Mouse (Mus musculus) small intestine, adult 2 months (tissue): ENCODE measurements at regions not wholly inside any gene's neighbourhood (a gene's known extent, or its start where the extent isn't known, plus 50 kb on each side); places are given as distances from the start of the nearest gene placed in this dataset.

Source experiments
- H3K27ac ChIP-seq: fragments of 200-500 bp; 2 replicates; pipeline ENCODE4 v1.5.1; 2012; ENCODE audit warnings: low read depth, low read length, control low read depth, inconsistent platforms; ENCODE audit not compliant: insufficient read depth
- H3K27me3 ChIP-seq: fragments of 200-500 bp; 2 replicates; pipeline ENCODE4 v1.6.1; 2012; ENCODE audit warnings: mild to moderate bottlenecking, moderate library complexity, low read length, inconsistent platforms; ENCODE audit not compliant: control insufficient read depth, insufficient read depth
- H3K36me3 ChIP-seq: fragments of 200-500 bp; 2 replicates; pipeline ENCODE4 v1.6.1; 2012; ENCODE audit warnings: mild to moderate bottlenecking, low read length, control low read depth, inconsistent platforms; ENCODE audit not compliant: control insufficient read depth, insufficient read depth
- H3K4me1 ChIP-seq: fragments of 200-500 bp; 2 replicates; pipeline ENCODE4 v1.6.1; 2012; ENCODE audit warnings: low read length, inconsistent platforms, mixed read lengths; ENCODE audit not compliant: control insufficient read depth, insufficient read depth, insufficient read length
- H3K4me3 ChIP-seq: fragments of 200-500 bp; 2 replicates; pipeline ENCODE4 v1.5.1; 2012; ENCODE audit warnings: low read depth, mild to moderate bottlenecking, control low read depth, inconsistent platforms, low read length, moderate library complexity
- CTCF ChIP-seq: fragments of 200-500 bp; IDR thresholded peaks from 2 replicates; pipeline ENCODE4 v1.5.1; 2012; ENCODE audit warnings: low read depth, mild to moderate bottlenecking, control low read depth, inconsistent platforms, low read length, moderate library complexity, mixed read lengths; ENCODE audit not compliant: insufficient replicate concordance, insufficient read length; ENCODE audit errors: extremely low read depth
- POLR2A ChIP-seq: fragments of 200-500 bp; IDR thresholded peaks from 2 replicates; pipeline ENCODE4 v1.6.1; 2012; ENCODE audit warnings: low read depth, mild to moderate bottlenecking, control low read depth, inconsistent platforms, low read length, moderate library complexity
- WGBS: fragments of 180-500 bp; shearing (Covaris S2); methylation state at CpG from one replicate; pipeline ENCODE4 v1.1.7; 2018; 5-methylcytosine and 5-hydroxymethylcytosine counted together

GRCm38 (mm10) chr2:172787203-172787944, 152.7 kb downstream of the Bmp7 start:
- H3K27me3 ChIP-seq = peaks cover 10% of the 10 kb centered on the region; the same call in 1 of the 2 replicates
- 11% methylated on average over 30 of the region's 30 CpGs for WGBS
- no peak overlapping the region for H3K27ac ChIP-seq
- TF ChIP-seq CTCF (no peak), POLR2A (no peak)
- no peaks in the 10 kb centered on the region for H3K36me3 ChIP-seq
- no peaks in the 10 kb centered on the region for H3K4me1 ChIP-seq
- H3K4me3 ChIP-seq = peak overlapping the region; percentile 24; the same call in 1 of the 2 replicates

GRCm38 (mm10) chr2:172789260-172789659, 150.9 kb downstream of the Bmp7 start:
- no peak for TF ChIP-seq CTCF
- no peak for TF ChIP-seq POLR2A
- H3K36me3 ChIP-seq = no peaks in the 10 kb centered on the region
- no peak overlapping the region for H3K4me3 ChIP-seq
- no peak overlapping the region for H3K27ac ChIP-seq
- peaks cover 10% of the 10 kb centered on the region; the same call in 1 of the 2 replicates for H3K27me3 ChIP-seq
- no peaks in the 10 kb centered on the region for H3K4me1 ChIP-seq
- 19% methylated on average over 10 of the region's 10 CpGs for WGBS

- peaks cover 6% of the 10 kb centered on the region; the same call in 1 of the 2 replicates for H3K27me3 ChIP-seq
- TF ChIP-seq CTCF (no peak), POLR2A (no peak)
- 69% methylated on average over 10 of the region's 10 CpGs for WGBS
- no peaks in the 10 kb centered on the region for H3K4me1 ChIP-seq
- no peak overlapping the region for H3K4me3 ChIP-seq
- no peaks in the 10 kb centered on the region for H3K36me3 ChIP-seq
- no peak overlapping the region for H3K27ac ChIP-seq
These were observed 147.6 kb downstream of the Bmp7 start for GRCm38 (mm10) chr2:172792555-172792954.

GRCm38 (mm10) chr2:172793991-172794390, 146.1 kb downstream of the Bmp7 start:
- H3K27ac ChIP-seq = no peak overlapping the region
- H3K4me3 ChIP-seq = no peak overlapping the region
- WGBS = 70% methylated on average over 8 of the region's 8 CpGs
- no peaks in the 10 kb centered on the region for H3K4me1 ChIP-seq
- H3K36me3 ChIP-seq = no peaks in the 10 kb centered on the region
- TF ChIP-seq POLR2A = no peak
- no peak for TF ChIP-seq CTCF
- peaks cover 6% of the 10 kb centered on the region; the same call in 1 of the 2 replicates for H3K27me3 ChIP-seq

- no peak overlapping the region for H3K27ac ChIP-seq
- TF ChIP-seq CTCF = no peak
- TF ChIP-seq POLR2A = no peak
- WGBS = 81% methylated on average over 10 of the region's 10 CpGs
These were observed 145.3 kb downstream of the Bmp7 start for GRCm38 (mm10) chr2:172794771-172795170.

GRCm38 (mm10) chr2:172796104-172796503, 144.0 kb downstream of the Bmp7 start:
- Histone ChIP-seq H3K4me3 (no peak overlapping the region), H3K4me1 (no peaks in the 10 kb centered on the region), H3K27me3 (no peaks in the 10 kb centered on the region), H3K27ac (no peak overlapping the region), H3K36me3 (no peaks in the 10 kb centered on the region)
- no peak for TF ChIP-seq POLR2A
- no peak for TF ChIP-seq CTCF
- WGBS = 47% methylated on average over 6 of the region's 6 CpGs

More at GRCm38 (mm10) chr2:172794771-172795170, 145.3 kb downstream of the Bmp7 start:
- H3K4me1 ChIP-seq = no peaks in the 10 kb centered on the region
- H3K27me3 ChIP-seq = peaks cover 4% of the 10 kb centered on the region; the same call in 1 of the 2 replicates
- no peak overlapping the region for H3K4me3 ChIP-seq
- H3K36me3 ChIP-seq = no peaks in the 10 kb centered on the region

GRCm38 (mm10) chr2:172796955-172797354, 143.2 kb downstream of the Bmp7 start:
- no peaks in the 10 kb centered on the region for H3K4me1 ChIP-seq
- no peaks in the 10 kb centered on the region for H3K36me3 ChIP-seq
- no peaks in the 10 kb centered on the region for H3K27me3 ChIP-seq
- 25% methylated on average over 6 of the region's 6 CpGs for WGBS
- no peak overlapping the region for H3K27ac ChIP-seq
- H3K4me3 ChIP-seq = no peak overlapping the region
- no peak for TF ChIP-seq POLR2A
- TF ChIP-seq CTCF = no peak
